Mouse (Mus musculus) bone marrow, adult 2 months (tissue): ENCODE results near the gene Tas2r123.

Experiments used
- CTCF ChIP-seq: fragments of 200-500 bp; IDR thresholded peaks from 2 replicates; pipeline ENCODE4 v1.5.1; 2011; ENCODE audit warnings: low read length, control low read depth; ENCODE audit not compliant: control insufficient read depth, insufficient read depth
- POLR2A ChIP-seq: fragments of 200-500 bp; IDR thresholded peaks from 2 replicates; pipeline ENCODE4 v1.6.1; 2011; ENCODE audit warnings: low read depth, mild to moderate bottlenecking, control low read depth, low read length, borderline replicate concordance; ENCODE audit not compliant: control insufficient read depth

- TF ChIP-seq CTCF (no peak), POLR2A (no peak)
Observed at GRCm38 (mm10) chr6:132855138-132855537, 8.2 kb downstream of the Tas2r123 start, which contains the start of gene Tas2r116.
